Mouse (Mus musculus) heart, postnatal 10 days (tissue): ENCODE data around the gene Atg9a. TPM values are rescaled to one million over a fixed set of nuclear protein-coding genes. Genes with fewer than 3 reads are reported as not detected.
"Not testable (repeated sequence)": the region's sequence is repeated elsewhere in the genome, so short reads cannot be mapped to it uniquely, and the experiment has no call there.

Experiments used
- DNase-seq, 2 experiments: peaks; one replicate each; pipeline ENCODE4 v3.0.0; 2021
- intact Hi-C: fragments of 180-260 bp; cut with DNase I; formaldehyde crosslinking; loops from one replicate; pipeline ENCODE4 v1.15.1; 2025
- total RNA-seq, 2 experiments: library from RNA; stranded (reverse); gene quantifications; 2 replicates each; pipeline ENCODE4 v1.2.3; 2021

The Atg9a gene
- 10 to 100 TPM; 51.6 to 54.2 TPM for total RNA-seq

DNA sequence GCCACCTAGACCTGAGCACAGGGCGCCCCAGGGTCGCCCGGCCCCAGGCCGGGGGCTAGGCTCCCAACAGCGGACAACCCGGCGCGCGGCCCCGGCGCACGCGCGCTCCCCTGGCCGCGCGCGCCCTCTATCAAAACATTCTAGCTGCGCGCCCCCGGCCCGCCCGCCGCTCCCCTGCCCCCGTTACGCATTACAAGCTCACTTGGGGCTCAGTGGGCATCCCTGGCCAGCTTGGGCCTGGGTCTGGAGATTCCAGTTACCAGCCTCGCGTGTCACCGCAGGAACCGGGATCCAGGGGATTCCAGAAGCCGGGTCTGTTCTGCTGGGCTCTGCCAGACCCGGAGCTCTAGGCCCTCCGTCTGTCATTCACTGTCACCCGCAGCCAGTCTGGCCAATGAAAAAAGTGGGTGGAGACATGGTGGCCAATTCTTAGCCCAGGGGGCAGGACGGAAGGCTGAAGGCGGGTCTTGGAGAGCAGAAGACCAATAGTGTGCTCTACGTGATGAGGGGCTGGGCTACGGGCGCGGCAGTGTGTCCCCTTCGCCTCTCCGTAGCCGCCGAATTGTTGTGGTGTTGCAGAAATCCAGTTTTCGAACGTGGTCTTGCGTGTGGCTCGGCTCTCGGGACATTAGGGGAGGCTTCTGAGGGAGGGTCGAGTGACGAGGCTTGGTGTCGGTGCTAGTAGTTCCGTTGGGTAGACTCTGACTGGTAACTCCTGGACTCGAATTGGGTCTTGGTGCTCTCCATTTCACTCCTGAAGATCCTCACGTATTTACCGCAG, at the start of gene Atg9a, which contains the start of gene Ankzf1:
Gene Atg9a (minus strand): TSS at position 575 of the 781 bp plus-strand sequence.
Gene Ankzf1 (plus strand): TSS at position 530 of the 781 bp plus-strand sequence.
- intact Hi-C loops: loop anchor here (1.0 kb wide), 1 partner anchor 17 kb away; no protein-coding TSS in a partner anchor
- peak; percentile 97 for DNase-seq

DNA sequence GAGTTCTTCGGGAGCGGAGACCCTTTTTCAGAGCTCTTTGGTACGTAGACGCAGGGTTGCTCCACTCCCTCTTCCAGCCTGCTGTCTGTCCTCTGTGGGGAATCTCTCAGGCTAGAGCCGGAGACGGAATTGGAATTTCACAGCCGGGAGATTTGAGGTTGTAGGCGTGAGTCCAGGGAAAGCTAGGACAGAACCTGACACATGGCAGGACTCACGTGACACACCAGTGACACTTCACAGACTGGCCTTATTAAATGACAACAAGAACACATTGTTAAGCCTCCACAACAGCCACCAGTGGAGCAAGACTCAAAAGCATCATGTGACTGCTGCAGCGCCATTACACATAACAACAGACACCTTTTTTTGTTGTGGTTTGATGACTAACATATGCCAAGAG, 47.6 kb upstream of the Atg9a start:
- intact Hi-C loops: no loop called here
- DNase-seq: peak; percentile 65 to 73

- intact Hi-C loops: no loop called here
Measured at GRCm38 (mm10) chr1:75236117-75237050, 44.4 kb upstream of the Atg9a start, which contains the start of gene Dnajb2. Gene Dnajb2 (plus strand): TSS chr1:75236406.

GRCm38 (mm10) chr1:75234606-75235005, 42.6 kb upstream of the Atg9a start:
- intact Hi-C loops: loop anchor here (1.0 to 2.0 kb wide), 2 partner anchors 16 to 17 kb away; partner anchors contain the start of gene Tuba4a
- peak; percentile 75 to 79 for DNase-seq

More at GRCm38 (mm10) chr1:75236117-75237050, 44.4 kb upstream of the Atg9a start, which contains the start of gene Dnajb2:
- DNase-seq: peak; percentile 91 to 93

DNA sequence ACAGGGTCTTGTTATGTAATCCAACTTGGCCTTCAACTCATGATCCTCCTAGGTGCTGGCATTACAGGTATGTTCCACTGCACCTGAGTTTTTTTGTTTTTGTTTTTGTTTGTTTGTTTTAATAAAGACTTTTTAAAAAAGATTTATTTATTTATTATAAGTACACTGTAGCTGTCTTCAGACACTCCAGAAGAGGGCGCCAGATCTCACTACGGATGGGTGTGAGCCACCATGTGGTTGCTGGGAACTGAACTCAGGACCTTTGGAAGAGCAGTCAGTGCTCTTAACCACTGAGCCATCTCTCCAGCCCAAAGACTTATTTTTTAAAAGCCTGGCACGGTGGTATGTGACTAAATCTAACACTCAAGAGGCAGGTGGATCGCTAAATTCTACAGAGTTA, 40.5 kb upstream of the Atg9a start:
- intact Hi-C loops, DNase-seq: not testable (repeated sequence)

DNA sequence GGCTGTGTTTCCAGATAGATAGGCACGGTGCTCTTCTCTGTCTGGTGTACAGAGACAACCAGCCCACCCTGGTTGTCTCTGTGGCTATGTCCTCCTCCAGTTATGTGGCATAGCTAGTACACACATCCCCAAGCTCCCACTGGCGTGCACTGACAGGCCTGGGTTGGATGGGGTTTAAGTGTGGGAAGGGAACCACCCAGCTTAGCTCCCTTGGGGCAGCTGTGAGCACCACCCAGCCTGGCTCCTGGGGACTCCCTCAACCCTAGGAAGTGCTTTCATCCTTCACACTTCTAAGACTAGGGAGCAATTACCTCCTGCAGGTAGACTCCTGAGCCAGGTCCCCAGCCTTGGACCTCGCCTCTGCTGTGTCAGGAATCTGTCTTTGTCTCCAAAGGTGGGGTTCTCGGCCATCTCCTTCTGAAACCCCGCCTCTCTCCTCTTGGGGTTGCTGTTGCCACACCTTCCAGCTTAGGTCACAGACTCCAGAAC, 39.7 kb upstream of the Atg9a start, which contains the start of gene A630095N17Rik:
Gene A630095N17Rik (minus strand): TSS at position 439 of the 489 bp plus-strand sequence.
- intact Hi-C loops: no loop called here
- DNase-seq: no peak

GRCm38 (mm10) chr1:75231224-75231623, 39.2 kb upstream of the Atg9a start:
- intact Hi-C loops: no loop called here

DNA sequence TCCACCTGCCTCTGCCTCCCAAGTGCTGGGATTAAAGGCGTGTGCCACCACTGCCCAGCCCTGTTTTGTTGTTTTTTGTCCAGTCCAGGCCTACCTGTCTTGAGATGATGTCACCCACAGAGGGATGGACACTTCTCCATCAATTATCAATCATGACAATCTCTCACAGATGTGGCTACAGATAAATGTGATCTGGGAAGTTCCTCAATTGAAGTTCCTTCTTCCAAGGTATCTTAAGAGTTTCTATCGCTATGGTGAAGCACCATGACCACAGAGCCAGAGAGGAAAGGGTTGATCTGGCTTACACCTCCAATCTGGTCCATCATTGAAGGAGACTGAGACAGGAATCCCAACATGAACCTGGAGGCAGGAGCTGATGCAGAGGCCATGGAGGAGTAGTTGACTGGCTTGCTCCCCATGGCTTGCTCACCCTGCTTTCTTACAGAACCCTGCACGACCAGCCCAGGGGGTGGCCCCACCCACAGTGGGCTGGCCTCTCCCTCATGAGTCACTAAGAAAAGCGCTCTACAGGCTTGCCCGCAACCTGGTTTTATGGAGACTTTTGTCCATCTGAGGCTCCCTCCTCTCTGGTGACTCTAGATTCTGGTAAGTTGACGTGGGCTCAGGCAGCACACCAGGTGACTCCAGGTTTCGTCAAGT, 38.5 kb upstream of the Atg9a start:
- intact Hi-C loops: no loop called here
- no peak for DNase-seq

More at GRCm38 (mm10) chr1:75231224-75231623, 39.2 kb upstream of the Atg9a start:
- DNase-seq: no peak

DNA sequence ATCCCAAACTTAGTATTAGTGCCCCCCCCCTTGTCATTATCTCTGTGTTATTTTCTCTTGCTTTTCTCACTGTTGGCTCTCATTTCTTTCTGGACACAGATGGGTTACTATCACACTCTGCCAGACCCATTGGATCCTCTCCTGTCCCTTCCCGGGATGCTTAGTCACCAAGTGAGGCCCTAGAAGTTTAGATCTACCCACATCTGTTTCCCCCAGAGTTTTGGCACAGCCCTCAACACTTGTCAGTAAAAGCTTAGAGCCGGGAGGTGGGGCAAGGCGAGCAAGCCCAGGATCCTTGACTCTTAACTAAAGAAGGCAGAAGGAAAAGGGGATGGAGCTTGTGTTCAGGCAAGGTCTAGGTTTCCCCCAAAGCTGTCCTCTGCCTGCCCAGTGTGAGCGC, 37.2 kb upstream of the Atg9a start:
- no peak for DNase-seq
- intact Hi-C loops: no loop called here

GRCm38 (mm10) chr1:75227653-75228052, 35.7 kb upstream of the Atg9a start:
- DNase-seq: no peak
- intact Hi-C loops: no loop called here

GRCm38 (mm10) chr1:75226138-75226537, 34.1 kb upstream of the Atg9a start:
- intact Hi-C loops: no loop called here
- no peak for DNase-seq

GRCm38 (mm10) chr1:75225473-75225872, 33.5 kb upstream of the Atg9a start:
- intact Hi-C loops: no loop called here
- no peak for DNase-seq

- intact Hi-C loops: no loop called here
- DNase-seq: no peak
Measured at GRCm38 (mm10) chr1:75223532-75223931, 31.5 kb upstream of the Atg9a start.

DNA sequence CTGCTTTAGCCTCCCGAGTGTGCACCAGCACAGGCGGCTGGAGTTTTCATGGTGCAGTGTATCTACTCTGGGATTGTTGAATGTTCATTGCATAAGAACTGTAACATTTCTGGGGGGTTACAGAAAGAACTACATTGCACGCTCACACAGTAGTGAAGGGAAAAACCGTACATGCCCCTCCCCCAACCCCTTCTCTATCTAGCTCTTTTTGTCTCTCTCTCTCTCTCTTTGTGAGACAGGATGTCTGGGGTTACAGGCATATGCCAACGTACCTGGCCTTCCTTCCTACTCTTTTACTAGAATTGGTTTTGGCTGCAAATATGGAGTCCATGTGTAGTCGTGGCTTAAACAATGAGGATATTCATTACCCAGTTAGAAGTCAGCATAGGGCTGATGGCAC, 30.9 kb upstream of the Atg9a start:
- DNase-seq: no peak
- intact Hi-C loops: no loop called here

GRCm38 (mm10) chr1:75221538-75221937, 29.5 kb upstream of the Atg9a start:
- intact Hi-C loops: no loop called here
- DNase-seq: no peak

- intact Hi-C loops: loop anchor here (2.0 kb wide), 1 partner anchor 15 kb away; no protein-coding TSS in a partner anchor
- DNase-seq: peak in 1 of 2 experiments; percentile 33
Measured at GRCm38 (mm10) chr1:75219531-75219930, 27.5 kb upstream of the Atg9a start, which contains the start of gene Tuba4a. Gene Tuba4a (minus strand): TSS chr1:75219865.

GRCm38 (mm10) chr1:75219078-75219477, 27.1 kb upstream of the Atg9a start:
- intact Hi-C loops: loop anchor here (2.0 kb wide), 1 partner anchor 16 kb away; no protein-coding TSS in a partner anchor
- peak; percentile 91 to 92 for DNase-seq

- intact Hi-C loops: loop anchor here (2.0 kb wide), 1 partner anchor 16 kb away; no protein-coding TSS in a partner anchor
- peak; percentile 84 to 87 for DNase-seq
Measured at GRCm38 (mm10) chr1:75218227-75219001, 26.4 kb upstream of the Atg9a start.

- intact Hi-C loops: loop anchor here (2.0 kb wide), 1 partner anchor 17 kb away; no protein-coding TSS in a partner anchor
- DNase-seq: peak in 1 of 2 experiments; percentile 36
Measured at GRCm38 (mm10) chr1:75217893-75218226, 25.9 kb upstream of the Atg9a start.
